Mouse (Mus musculus) myocyte (in vitro differentiated cells): Measurements from ENCODE around the gene Sar1a.

ENCODE experiments used
- CEBPB ChIP-seq: IDR thresholded peaks from 2 replicates; pipeline ENCODE4 v1.6.1; 2011; ENCODE audit warnings: mild to moderate bottlenecking, moderate library complexity; ENCODE audit not compliant: poor library complexity, insufficient read depth, severe bottlenecking
- E2F4 ChIP-seq: IDR thresholded peaks from one replicate; pipeline ENCODE4 v1.6.1; 2011; ENCODE audit warnings: mild to moderate bottlenecking, control low read depth, moderate library complexity; ENCODE audit not compliant: insufficient read depth
- MAX ChIP-seq: IDR thresholded peaks from one replicate; pipeline ENCODE4 v1.6.1; 2011; ENCODE audit warnings: low read depth, mild to moderate bottlenecking, control low read depth
- MYOD1 ChIP-seq, 3 experiments: IDR thresholded peaks; one replicate each; pipeline ENCODE4 v1.6.1; 2011; ENCODE audit warnings: control low read depth in 2 of 3, low read depth in 2 of 3, mild to moderate bottlenecking in 2 of 3, moderate library complexity in 1 of 3; ENCODE audit not compliant: insufficient read length in 2 of 3, control insufficient read depth in 1 of 3
- MYOG ChIP-seq, 3 experiments: IDR thresholded peaks; one replicate each; pipeline ENCODE4 v1.6.1; 2011; ENCODE audit warnings: control low read depth in 2 of 3, low read depth in 2 of 3, mild to moderate bottlenecking in 2 of 3; ENCODE audit not compliant: insufficient read length in 2 of 3, control insufficient read depth in 1 of 3, insufficient read depth in 1 of 3
- POLR2A ChIP-seq: IDR thresholded peaks from one replicate; pipeline ENCODE4 v1.6.1; 2011; ENCODE audit warnings: low read depth, mild to moderate bottlenecking, control low read depth, moderate library complexity; ENCODE audit not compliant: insufficient read length
- POLR2AphosphoS2 ChIP-seq: IDR thresholded peaks from one replicate; pipeline ENCODE4 v1.6.1; 2011; ENCODE audit warnings: low read depth, control low read depth; ENCODE audit not compliant: insufficient read length
- REST ChIP-seq: IDR thresholded peaks from one replicate; pipeline ENCODE4 v1.6.1; 2011; ENCODE audit warnings: mild to moderate bottlenecking, control low read depth, moderate library complexity; ENCODE audit not compliant: insufficient read depth, insufficient read length
- SRF ChIP-seq: IDR thresholded peaks from one replicate; pipeline ENCODE4 v1.6.1; 2011; ENCODE audit warnings: low read depth; ENCODE audit not compliant: control insufficient read depth, insufficient read length
- TCF12 ChIP-seq: IDR thresholded peaks from one replicate; pipeline ENCODE4 v1.6.1; 2011; ENCODE audit warnings: mild to moderate bottlenecking, control low read depth; ENCODE audit not compliant: poor library complexity, insufficient read depth, severe bottlenecking
- USF1 ChIP-seq: IDR thresholded peaks from one replicate; pipeline ENCODE4 v1.6.1; 2011; ENCODE audit warnings: low read depth, mild to moderate bottlenecking, control low read depth, moderate library complexity

- TF ChIP-seq E2F4, result no peak
- TF ChIP-seq MAX, result no peak
- no peak for TF ChIP-seq CEBPB
- TF ChIP-seq POLR2A, result no peak
- TF ChIP-seq POLR2AphosphoS2, result no peak
- TF ChIP-seq TCF12, result no peak
- TF ChIP-seq REST, result no peak
- no peak for TF ChIP-seq MYOD1 (IDR thresholded peaks at IDR 0.05; ENCODE audit: control insufficient read depth in 1 of 3, insufficient read length in 2 of 3, low read depth in 2 of 3)
- TF ChIP-seq USF1, result no peak
- no peak for TF ChIP-seq SRF
- TF ChIP-seq MYOG (IDR thresholded peaks at IDR 0.05; ENCODE audit: control insufficient read depth in 1 of 3, insufficient read depth in 1 of 3, insufficient read length in 2 of 3, low read depth in 2 of 3), result no peak
These were observed 14.4 kb upstream of the Sar1a start for GRCm38 (mm10) chr10:61665651-61666050.
